Mouse (Mus musculus) forebrain, embryonic 12.5 days (tissue): ENCODE results near the gene Mgarp. TPM values are rescaled to one million over a fixed set of nuclear protein-coding genes. Genes with fewer than 3 reads are reported as not detected.
"Not testable (repeated sequence)": the region's sequence is repeated elsewhere in the genome, so short reads cannot be mapped to it uniquely, and the experiment has no call there.

Experiments
- ATAC-seq: fragments of 200-750 bp; cut with Nextera tagmentation; 2 replicates; pipeline ENCODE4 v1.8.0; 2017; ENCODE audit warnings: moderate TSS enrichment; ENCODE audit not compliant: low FRiP score
- H3K27ac ChIP-seq: fragments of 300-500 bp; sonication (generic); 2 replicates; pipeline ENCODE4 v1.5.1; 2016; ENCODE audit warnings: mild to moderate bottlenecking
- H3K27me3 ChIP-seq: fragments of 300-500 bp; sonication (generic); 2 replicates; pipeline ENCODE4 v1.6.1; 2016; ENCODE audit warnings: mild to moderate bottlenecking
- H3K36me3 ChIP-seq: fragments of 300-500 bp; sonication (generic); replicated peaks from 2 replicates; pipeline ENCODE4 v1.6.1; 2016; ENCODE audit warnings: mild to moderate bottlenecking
- H3K4me1 ChIP-seq: fragments of 300-500 bp; sonication (generic); 2 replicates; pipeline ENCODE4 v1.6.1; 2016
- H3K4me2 ChIP-seq: fragments of 300-500 bp; sonication (generic); 2 replicates; pipeline ENCODE4 v1.6.1; 2016; ENCODE audit warnings: mild to moderate bottlenecking, moderate library complexity
- H3K4me3 ChIP-seq: fragments of 300-500 bp; sonication (generic); replicated peaks from 2 replicates; pipeline ENCODE4 v1.5.1; 2016; ENCODE audit warnings: mild to moderate bottlenecking
- H3K9ac ChIP-seq: fragments of 300-500 bp; sonication (generic); 2 replicates; pipeline ENCODE4 v1.6.1; 2016; ENCODE audit warnings: mild to moderate bottlenecking
- H3K9me3 ChIP-seq: fragments of 300-500 bp; sonication (generic); 2 replicates; pipeline ENCODE4 v1.6.1; 2016
- WGBS: fragments of 180-500 bp; shearing (Covaris S2); methylation state at CpG from one replicate; pipeline ENCODE4 v1.1.7; 2016; 5-methylcytosine and 5-hydroxymethylcytosine counted together
- polyA plus RNA-seq: library from polyadenylated mRNA; unstranded; fragments of >200 nt; fragmentation: Nextera tagmentation; extraction: Ambion mirVana; gene quantifications from 2 replicates; pipeline ENCODE4 v1.2.1, GENCODE M21; 2016

Mgarp gene
- polyA plus RNA-seq, 1 experiment from 2014 or later = 5.5 TPM

DNA sequence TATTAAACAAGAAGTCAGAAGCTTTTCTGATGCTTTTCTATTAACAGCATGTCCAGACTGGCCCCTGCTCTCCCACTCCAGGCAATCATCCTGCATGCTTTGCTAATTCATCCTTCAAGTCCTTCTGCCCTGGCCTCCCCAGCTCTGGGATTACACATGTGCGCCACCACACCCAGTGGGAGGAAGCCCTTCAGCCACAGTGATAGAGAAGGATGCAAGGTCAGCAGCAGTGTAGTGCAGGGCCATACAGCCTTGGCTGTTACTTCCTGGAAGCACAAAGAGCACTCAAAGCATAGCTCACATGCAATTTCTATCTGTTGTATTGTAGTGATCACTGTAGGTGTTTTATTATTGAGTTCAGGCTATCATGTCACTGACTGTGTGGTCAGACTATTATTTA, 16.7 kb upstream of the Mgarp start:
- Histone ChIP-seq H3K4me2 (no peak overlapping the region), H3K9ac (no peak overlapping the region), H3K36me3 (no peaks in the 10 kb centered on the region), H3K4me1 (peaks cover 22% of the 10 kb centered on the region), H3K27me3 (no peaks in the 10 kb centered on the region), H3K4me3 (no peak overlapping the region), H3K9me3 (no peaks in the 10 kb centered on the region), H3K27ac (no peak overlapping the region)
- ATAC-seq = no peak
- 91% methylated on average over 1 of the region's 1 CpGs for WGBS

- H3K36me3 ChIP-seq = no peaks in the 10 kb centered on the region
- no peak overlapping the region for H3K4me2 ChIP-seq
- H3K27me3 ChIP-seq = no peaks in the 10 kb centered on the region
- H3K27ac ChIP-seq = no peak overlapping the region
- H3K9ac ChIP-seq = no peak overlapping the region
- no peak for ATAC-seq
- WGBS = 92% methylated on average over 7 of the region's 7 CpGs
- peaks cover 24% of the 10 kb centered on the region for H3K4me1 ChIP-seq
- H3K4me3 ChIP-seq = no peak overlapping the region
- no peaks in the 10 kb centered on the region for H3K9me3 ChIP-seq
Measured at GRCm38 (mm10) chr3:51412457-51412856, 15.9 kb upstream of the Mgarp start.

DNA sequence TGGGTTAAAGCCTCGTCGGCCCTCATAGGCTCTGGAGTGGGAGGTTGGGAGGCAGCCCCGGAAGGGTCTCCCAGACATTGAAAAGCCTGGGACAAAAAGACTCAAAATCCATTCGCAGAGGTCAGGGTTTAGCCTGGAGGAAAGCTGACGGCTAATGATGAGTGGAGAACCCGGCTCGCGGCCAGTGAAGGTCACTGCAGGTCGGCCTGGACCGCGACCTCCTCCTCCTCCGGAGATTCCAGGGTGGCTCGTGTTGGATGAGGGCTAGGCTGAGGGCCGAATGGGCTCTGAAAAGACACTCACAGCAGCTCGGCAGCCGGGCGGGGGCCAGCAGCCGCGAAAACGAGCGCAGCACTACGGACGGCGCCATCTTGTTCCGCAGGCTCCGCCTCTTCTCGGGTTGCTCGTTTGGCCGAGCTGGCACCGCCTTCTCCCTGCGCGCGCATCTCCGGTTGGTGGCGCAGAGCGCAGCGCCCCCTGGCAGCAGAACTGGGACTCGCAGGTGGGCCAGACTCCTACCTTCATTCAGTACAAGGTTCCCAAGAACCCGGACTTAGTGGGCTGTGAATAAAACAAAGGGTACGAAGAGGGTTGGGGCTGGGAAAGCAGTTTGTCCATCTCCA, 12.1 kb upstream of the Mgarp start, which contains the start of gene Ndufc1:
Gene Ndufc1, minus strand, starts transcription at position 428 of the 623 bp plus-strand sequence.
- H3K4me3 ChIP-seq = peak within 1 kb of the TSS; percentile 83
- H3K27me3 ChIP-seq = no peaks in the 10 kb centered on the region
- H3K4me1 ChIP-seq = peaks cover 13% of the 10 kb centered on the region
- ATAC-seq = peak; percentile 95
- WGBS = under 1% methylated on average over 40 of the region's 40 CpGs
- peaks cover 26% of the 10 kb centered on the region for H3K36me3 ChIP-seq
- H3K4me2 ChIP-seq = peak within 1 kb of the TSS; percentile 63
- H3K9ac ChIP-seq = peak within 1 kb of the TSS; percentile 85
- no peaks in the 10 kb centered on the region for H3K9me3 ChIP-seq
- H3K27ac ChIP-seq = peak within 1 kb of the TSS; percentile 97

GRCm38 (mm10) chr3:51407870-51408560, 11.5 kb upstream of the Mgarp start:
- H3K4me3 ChIP-seq = peak overlapping the region; percentile 83
- peaks cover 32% of the 10 kb centered on the region for H3K36me3 ChIP-seq
- peak overlapping the region; percentile 97 for H3K27ac ChIP-seq
- peak; percentile 45 for ATAC-seq
- H3K4me2 ChIP-seq = peak overlapping the region; percentile 63
- peak overlapping the region; percentile 85 for H3K9ac ChIP-seq
- WGBS = 24% methylated on average over 20 of the region's 20 CpGs
- H3K27me3 ChIP-seq = no peaks in the 10 kb centered on the region
- no peaks in the 10 kb centered on the region for H3K9me3 ChIP-seq
- H3K4me1 ChIP-seq = peaks cover 13% of the 10 kb centered on the region

GRCm38 (mm10) chr3:51402628-51403027, 6.1 kb upstream of the Mgarp start:
- no peak overlapping the region for H3K4me2 ChIP-seq
- 92% methylated on average over 12 of the region's 12 CpGs for WGBS
- no peak overlapping the region for H3K27ac ChIP-seq
- peaks cover 39% of the 10 kb centered on the region for H3K36me3 ChIP-seq
- H3K27me3 ChIP-seq = peaks cover 6% of the 10 kb centered on the region
- H3K4me1 ChIP-seq = peaks cover 17% of the 10 kb centered on the region
- H3K9me3 ChIP-seq = no peaks in the 10 kb centered on the region
- H3K9ac ChIP-seq = no peak overlapping the region
- no peak for ATAC-seq
- no peak overlapping the region for H3K4me3 ChIP-seq

GRCm38 (mm10) chr3:51402054-51402453, 5.5 kb upstream of the Mgarp start:
- 66% methylated on average over 4 of the region's 4 CpGs for WGBS
- H3K4me1 ChIP-seq = peaks cover 15% of the 10 kb centered on the region; the same call in 1 of the 2 replicates
- H3K4me3 ChIP-seq, H3K4me2 ChIP-seq, H3K9ac ChIP-seq, H3K27ac ChIP-seq, H3K27me3 ChIP-seq, H3K9me3 ChIP-seq, ATAC-seq: not testable (repeated sequence)
- H3K36me3 ChIP-seq = peaks cover 39% of the 10 kb centered on the region

DNA sequence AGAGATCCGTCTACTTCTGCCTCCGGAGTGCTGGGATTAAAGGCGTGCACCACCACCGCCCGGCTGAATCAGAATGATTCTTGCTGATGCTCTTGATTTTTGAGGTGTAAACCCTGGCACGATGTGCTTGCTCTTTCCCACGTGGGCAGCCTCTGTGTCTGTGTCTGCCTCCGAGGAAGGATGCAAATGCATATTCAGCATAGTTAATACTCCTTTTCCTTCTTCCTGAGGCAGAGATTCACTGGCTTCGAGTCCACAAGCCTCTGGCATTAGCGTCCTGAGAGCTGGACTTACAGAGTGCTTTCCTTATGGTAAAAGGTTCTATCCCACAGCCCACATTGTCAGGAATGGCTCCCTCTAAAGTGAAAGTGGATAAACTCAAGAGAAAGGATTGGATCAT, 4.1 kb upstream of the Mgarp start:
- 82% methylated on average over 10 of the region's 10 CpGs for WGBS

DNA sequence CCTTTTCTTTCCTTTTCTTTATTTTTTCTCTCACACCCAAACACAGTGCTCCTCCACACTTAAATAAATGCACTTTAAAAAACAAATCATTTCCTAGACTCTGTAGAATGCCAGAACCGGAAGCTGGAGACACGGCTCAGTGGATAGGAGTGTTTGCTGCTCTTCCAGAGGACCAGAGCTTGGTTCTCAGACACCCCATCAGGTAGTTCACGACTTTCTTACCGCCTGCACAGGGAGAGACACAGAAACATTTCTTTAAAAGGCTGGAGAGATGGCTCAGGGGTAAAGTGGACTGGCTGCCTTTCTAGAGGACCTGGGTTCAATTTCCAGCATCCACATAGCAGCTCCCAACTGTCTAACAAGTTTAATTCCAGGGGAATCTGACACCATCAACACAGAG, 3.0 kb upstream of the Mgarp start:
- Histone ChIP-seq H3K9ac (no peak overlapping the region), H3K4me1 (peaks cover 26% of the 10 kb centered on the region), H3K27ac (no peak overlapping the region), H3K36me3 (peaks cover 22% of the 10 kb centered on the region), H3K4me2 (no peak overlapping the region), H3K9me3 (no peaks in the 10 kb centered on the region), H3K4me3 (no peak overlapping the region), H3K27me3 (peaks cover 33% of the 10 kb centered on the region)
- 68% methylated on average over 4 of the region's 4 CpGs for WGBS
- ATAC-seq = no peak

More for the DNA sequence above, 4.1 kb upstream of the Mgarp start:
- Histone ChIP-seq H3K9me3 (no peaks in the 10 kb centered on the region), H3K4me3 (no peak overlapping the region), H3K4me2 (no peak overlapping the region), H3K9ac (no peak overlapping the region), H3K27me3 (peaks cover 24% of the 10 kb centered on the region), H3K4me1 (peaks cover 25% of the 10 kb centered on the region), H3K27ac (no peak overlapping the region), H3K36me3 (peaks cover 29% of the 10 kb centered on the region)
- ATAC-seq = no peak

DNA sequence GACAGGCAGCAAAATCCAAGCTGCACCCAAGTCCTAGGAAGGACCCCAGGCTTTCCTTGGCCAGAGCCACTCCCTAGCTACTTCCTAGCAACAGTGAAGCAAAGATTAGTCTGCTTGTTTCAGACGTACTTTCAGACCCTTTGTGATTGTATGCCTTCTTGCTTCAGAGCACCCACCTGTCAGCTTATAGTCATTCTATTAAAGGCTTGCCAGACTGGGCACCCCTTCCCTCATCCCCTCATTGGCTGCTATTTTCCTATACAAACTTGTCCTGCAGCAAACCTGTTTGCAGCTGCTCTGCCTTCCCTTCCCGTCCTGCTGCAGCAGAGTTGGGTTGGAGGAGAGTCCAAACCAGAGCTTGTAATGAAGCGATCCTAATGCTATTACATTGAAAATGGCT, 2.1 kb upstream of the Mgarp start:
- H3K9ac ChIP-seq = no peak overlapping the region
- no peak overlapping the region for H3K4me2 ChIP-seq
- H3K27me3 ChIP-seq = peaks cover 33% of the 10 kb centered on the region
- ATAC-seq = no peak
- H3K9me3 ChIP-seq = no peaks in the 10 kb centered on the region
- no peak overlapping the region for H3K27ac ChIP-seq
- H3K36me3 ChIP-seq = peaks cover 14% of the 10 kb centered on the region
- peaks cover 26% of the 10 kb centered on the region for H3K4me1 ChIP-seq
- H3K4me3 ChIP-seq = no peak overlapping the region
- 6% methylated on average over 3 of the region's 3 CpGs for WGBS

GRCm38 (mm10) chr3:51397700-51398299, 1.3 kb upstream of the Mgarp start:
- 58% methylated on average over 15 of the region's 15 CpGs for WGBS
- Histone ChIP-seq H3K4me2 (no peak overlapping the region), H3K27me3 (peaks cover 33% of the 10 kb centered on the region), H3K9me3 (no peaks in the 10 kb centered on the region), H3K36me3 (peaks cover 5% of the 10 kb centered on the region), H3K4me1 (peaks cover 26% of the 10 kb centered on the region), H3K9ac (no peak overlapping the region), H3K4me3 (no peak overlapping the region), H3K27ac (no peak overlapping the region)
- no peak for ATAC-seq

DNA sequence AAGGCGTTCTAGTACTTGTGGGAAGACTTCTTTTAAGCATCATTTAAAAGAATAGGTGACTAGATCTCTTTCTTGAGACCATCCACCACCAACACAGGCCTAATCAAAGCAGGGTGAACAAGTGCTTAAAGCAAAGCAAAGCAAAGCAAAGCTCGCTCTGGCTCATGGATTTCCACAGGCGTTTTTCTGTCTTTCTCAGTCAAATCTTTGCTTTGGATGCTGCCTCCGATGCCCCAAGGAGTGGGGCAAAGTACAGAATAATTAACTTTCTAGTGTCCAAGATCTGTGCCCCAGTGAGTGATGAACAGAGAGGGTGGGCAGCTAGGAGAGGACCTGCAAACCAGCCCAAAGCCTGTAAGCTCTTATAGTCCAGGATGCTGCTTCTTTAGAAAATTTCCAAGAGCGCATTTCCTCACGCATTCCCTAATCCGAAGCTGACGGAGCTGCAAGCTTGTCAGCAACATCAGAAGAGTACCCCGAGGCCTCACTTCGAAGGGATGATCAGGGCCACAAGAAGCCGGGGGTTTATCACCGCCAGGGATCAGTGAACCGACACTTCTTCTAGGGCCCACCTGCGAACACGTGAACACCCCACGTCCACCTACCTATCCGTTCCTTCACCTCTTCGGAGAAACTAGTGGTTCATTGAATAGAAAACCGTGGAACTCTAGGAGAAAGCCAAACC, 935 bp downstream of the Mgarp start:
- H3K9ac ChIP-seq = no peak overlapping the region
- H3K9me3 ChIP-seq = no peaks in the 10 kb centered on the region
- ATAC-seq = no peak
- H3K4me3 ChIP-seq = peak overlapping the region; percentile 48; the same call in 1 of the 2 replicates
- H3K36me3 ChIP-seq = no peaks in the 10 kb centered on the region
- peaks cover 33% of the 10 kb centered on the region for H3K27me3 ChIP-seq
- 15% methylated on average over 19 of the region's 19 CpGs for WGBS
- H3K4me1 ChIP-seq = peaks cover 26% of the 10 kb centered on the region
- H3K4me2 ChIP-seq = peak overlapping the region; percentile 71; the same call in 1 of the 2 replicates
- no peak overlapping the region for H3K27ac ChIP-seq

GRCm38 (mm10) chr3:51394881-51395280, 1.7 kb downstream of the Mgarp start:
- Histone ChIP-seq H3K27me3 (peaks cover 33% of the 10 kb centered on the region), H3K4me1 (peaks cover 26% of the 10 kb centered on the region), H3K36me3 (no peaks in the 10 kb centered on the region), H3K27ac (no peak overlapping the region), H3K9me3 (no peaks in the 10 kb centered on the region), H3K4me3 (no peak overlapping the region), H3K4me2 (no peak overlapping the region), H3K9ac (no peak overlapping the region)
- no peak for ATAC-seq
- 66% methylated on average over 3 of the region's 3 CpGs for WGBS
